Mouse (Mus musculus) G1E (cell line): ENCODE data around the gene Luzp1.

Experiments
- CTCF ChIP-seq: IDR thresholded peaks from 2 replicates; pipeline ENCODE4 v1.5.1; 2012; ENCODE audit warnings: low read depth, low read length, inconsistent platforms, mixed read lengths
- GATA2 ChIP-seq: IDR thresholded peaks from 2 replicates; pipeline ENCODE4 v1.6.1; 2012; ENCODE audit warnings: low read depth, low read length, inconsistent platforms, borderline replicate concordance

DNA sequence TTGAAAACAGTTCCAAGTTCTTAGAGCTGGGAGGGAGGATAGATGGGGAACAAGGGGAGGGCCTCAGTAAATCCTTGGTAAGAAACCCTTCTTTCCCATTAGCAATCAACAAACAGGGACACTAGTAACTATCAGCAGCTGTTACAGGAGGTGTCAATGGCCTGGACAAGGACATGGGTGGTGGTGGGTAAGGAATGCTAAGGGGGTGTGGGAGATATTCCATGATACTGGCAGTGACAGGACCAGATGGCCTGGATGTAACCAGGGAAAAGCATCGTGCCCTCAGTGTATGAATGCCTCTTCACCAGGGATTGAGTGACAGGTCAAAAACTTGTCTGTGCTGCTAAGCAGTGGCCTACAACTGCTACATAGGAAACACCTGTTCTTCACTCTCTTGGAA is 83.5 kb downstream of the Luzp1 start:
- TF ChIP-seq CTCF (no peak), GATA2 (no peak)
